ENCODE assay signal across 23 mouse cellular contexts in the genomic region with DNA sequence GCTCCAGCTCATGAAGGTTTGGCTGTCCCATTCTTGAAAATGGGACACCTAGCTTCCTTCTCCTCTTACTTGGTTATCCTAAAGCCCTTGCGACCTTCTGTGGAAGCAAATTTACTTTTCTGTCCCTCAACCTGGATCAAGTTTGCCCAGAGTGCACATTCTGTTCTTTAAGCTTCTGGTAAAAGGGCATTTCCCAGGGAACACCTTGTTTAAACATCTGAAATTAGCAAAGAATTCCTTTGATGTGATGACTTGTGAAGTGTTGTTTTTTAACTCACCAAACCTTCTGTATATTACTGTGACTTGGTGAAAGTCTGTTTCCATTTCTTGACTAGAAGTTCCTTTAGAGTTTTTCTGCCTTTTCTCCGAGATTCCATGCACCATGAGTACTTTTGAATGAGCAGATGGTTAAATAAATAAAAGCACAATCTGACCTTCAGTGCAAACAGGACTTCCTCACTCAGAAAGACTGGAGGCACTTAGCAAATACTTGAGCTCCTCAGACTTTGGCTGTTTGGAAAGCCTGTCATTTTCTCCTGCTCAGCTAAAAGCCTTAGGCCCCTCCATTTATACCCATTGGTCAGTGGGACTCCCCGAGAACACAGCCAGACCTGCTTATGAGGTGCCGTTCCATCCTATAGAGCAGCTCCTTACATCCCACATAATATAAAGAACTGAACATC.
DNase-seq lines count a peak whose midpoint lies in the region; ATAC-seq and TF ChIP-seq lines count a peak whose summit lies in the region.
"Had no signal": no experiment of that assay in that cellular context is flagged by ENCODE, and none has a peak within 500 bp of the region (broad histone marks: within the 10 kb centered on the region; RNA-seq: fewer than 3 reads in every experiment).

No protein-coding gene starts in this region.

- no peak overlapping the region for H3K4me3 ChIP-seq in stomach, embryonic 14.5 days (ENCODE audit: low read depth, low read length)
- no peak overlapping the region for H3K4me3 ChIP-seq in stomach, postnatal 0 days (ENCODE audit: low read depth, low read length)
- H3K4me3 ChIP-seq: embryonic facial prominence, embryonic 12.5 days; embryonic facial prominence, embryonic 15.5 days; gastrocnemius, adult 2 months; hindbrain, embryonic 12.5 days; hindbrain, embryonic 15.5 days had no signal

- no peak overlapping the region for H3K27ac ChIP-seq in stomach, embryonic 14.5 days (ENCODE audit: low read length)
- no peak overlapping the region for H3K27ac ChIP-seq in stomach, postnatal 0 days (replicated peaks)
- H3K27ac ChIP-seq: embryonic facial prominence, embryonic 12.5 days; embryonic facial prominence, embryonic 15.5 days; gastrocnemius, adult 2 months; hindbrain, embryonic 12.5 days; hindbrain, embryonic 15.5 days had no signal

- 0 out of 2 replicates have a peak, but pooled peaks have one; percentile 49 for ATAC-seq in stomach, embryonic 14.5 days (ENCODE audit: insufficient number of reproducible peaks, insufficient read depth, low FRiP score, low read depth)
- ATAC-seq in stomach, postnatal 0 days (ENCODE audit: low FRiP score, low TSS enrichment): no peak
- ATAC-seq: activated CD4-positive, CD25-positive, alpha-beta regulatory T cell, adult 4 months; CD4-positive, CD25-positive, alpha-beta regulatory T cell, adult 4 months; forebrain, embryonic 14.5 days; forebrain, postnatal 0 days had no signal

- TF ChIP-seq CTCF in stomach, postnatal 0 days (IDR thresholded peaks at IDR 0.05; ENCODE audit: low read depth): no peak

- H3K9me3 ChIP-seq in stomach, embryonic 14.5 days (ENCODE audit: control insufficient read depth, low read depth, low read length): no peaks in the 10 kb centered on the region
- no peaks in the 10 kb centered on the region for H3K9me3 ChIP-seq in stomach, postnatal 0 days (ENCODE audit: control insufficient read depth, low read length)
- H3K9me3 ChIP-seq: embryonic facial prominence, embryonic 12.5 days; embryonic facial prominence, embryonic 15.5 days; hindbrain, embryonic 12.5 days; hindbrain, embryonic 15.5 days had no signal

- TF ChIP-seq EP300 in stomach, postnatal 0 days (optimal IDR thresholded peaks at IDR 0.05): no peak

- no peak for DNase-seq in stomach, postnatal 0 days (ENCODE audit: low spot score)
- DNase-seq in lung, postnatal 10 days: peak; percentile 7
- DNase-seq in lung, postnatal 36 days: peak; percentile 41
- DNase-seq in MN1 (ENCODE audit: low spot score): no peak
- DNase-seq in left cerebral cortex, postnatal 14 days (ENCODE audit: low spot score in 2 of 2): no peak
- DNase-seq: adrenal gland, adult 8-10 months; adrenal gland, postnatal 25 days; cerebellum, adult 11-12 months; cerebellum, adult 8-10 months; cerebellum, postnatal 14 days; forebrain, postnatal 0 days; gastrocnemius, adult 2 months; gastrocnemius, postnatal 14 days; heart, adult 11 months had no signal

- no peak overlapping the region for H3K4me2 ChIP-seq in stomach, embryonic 14.5 days (replicated peaks; ENCODE audit: low read depth, low read length)
- no peak overlapping the region for H3K4me2 ChIP-seq in stomach, postnatal 0 days (replicated peaks; ENCODE audit: low read depth)
- H3K4me2 ChIP-seq: embryonic facial prominence, embryonic 12.5 days; embryonic facial prominence, embryonic 15.5 days; heart, embryonic 11.5 days; hindbrain, embryonic 12.5 days; hindbrain, embryonic 15.5 days had no signal

- intact Hi-C loops in left cerebral cortex, postnatal 14 days (cut with DNase I): no loop called here

- H3K9ac ChIP-seq in stomach, embryonic 14.5 days (replicated peaks; ENCODE audit: low read depth, low read length): no peak overlapping the region
- no peak overlapping the region for H3K9ac ChIP-seq in stomach, postnatal 0 days (ENCODE audit: low read length)
- H3K9ac ChIP-seq: embryonic facial prominence, embryonic 12.5 days; embryonic facial prominence, embryonic 15.5 days; forebrain, postnatal 0 days; hindbrain, embryonic 12.5 days; hindbrain, embryonic 15.5 days had no signal

- no peaks in the 10 kb centered on the region for H3K4me1 ChIP-seq in stomach, embryonic 14.5 days (ENCODE audit: control insufficient read depth, insufficient read depth, low read length)
- H3K4me1 ChIP-seq in stomach, postnatal 0 days (replicated peaks; ENCODE audit: control insufficient read depth, insufficient read depth): no peaks in the 10 kb centered on the region
- H3K4me1 ChIP-seq: embryonic facial prominence, embryonic 12.5 days; embryonic facial prominence, embryonic 15.5 days; hindbrain, embryonic 12.5 days; hindbrain, embryonic 15.5 days had no signal

- H3K36me3 ChIP-seq in stomach, embryonic 14.5 days (ENCODE audit: control insufficient read depth, insufficient read depth, low read length): no peaks in the 10 kb centered on the region
- H3K36me3 ChIP-seq in stomach, postnatal 0 days (ENCODE audit: control insufficient read depth, insufficient read depth, low read length): no peaks in the 10 kb centered on the region
- H3K36me3 ChIP-seq: embryonic facial prominence, embryonic 12.5 days; embryonic facial prominence, embryonic 15.5 days; hindbrain, embryonic 12.5 days; hindbrain, embryonic 15.5 days had no signal

- 46% methylated on average over 4 of the region's 4 CpGs for WGBS in stomach, embryonic 14.5 days
- 33% methylated on average over 4 of the region's 4 CpGs for WGBS in stomach, postnatal 0 days

- H3K27me3 ChIP-seq in stomach, embryonic 14.5 days (ENCODE audit: control insufficient read depth, insufficient read depth, low read length): no peaks in the 10 kb centered on the region
- H3K27me3 ChIP-seq in stomach, postnatal 0 days (ENCODE audit: control insufficient read depth, insufficient read depth, low read length): no peaks in the 10 kb centered on the region
- H3K27me3 ChIP-seq: embryonic facial prominence, embryonic 12.5 days; embryonic facial prominence, embryonic 15.5 days; hindbrain, embryonic 12.5 days; hindbrain, embryonic 15.5 days had no signal

Comparison
In these comparisons a context has a peak if more than half of its experiments do, and no peak if none do; other contexts are left out.
1. DNase-seq: peak in lung, postnatal 10 days (single experiment) and lung, postnatal 36 days (single experiment); none in stomach, postnatal 0 days (single experiment), MN1 (single experiment) and left cerebral cortex, postnatal 14 days (0 of 2).